Mouse (Mus musculus): ENCODE results near the gene Gng7.

The Gng7 gene

GRCm38 (mm10) chr10:80930361-80931152 is 84.2 kb downstream of the Gng7 start:
- in situ Hi-C loops (cut with MseI, MboI), result no loop called here

GRCm38 (mm10) chr10:80929299-80930226 is 85.2 kb downstream of the Gng7 start, which contains the start of gene Gadd45b:
Gadd45b (plus strand) TSS chr10:80930073.
- in situ Hi-C loops (cut with MseI, MboI), result loop anchor here (5.0 kb wide), 2 partner anchors 58 to 63 kb away; no protein-coding TSS in a partner anchor

- in situ Hi-C loops (cut with MseI, MboI), result loop anchor here (5.0 kb wide), 2 partner anchors 59 to 64 kb away; no protein-coding TSS in a partner anchor
Observed at GRCm38 (mm10) chr10:80928586-80929298, 86.0 kb downstream of the Gng7 start.

GRCm38 (mm10) chr10:80925472-80925871 is 89.3 kb downstream of the Gng7 start:
- in situ Hi-C loops (cut with MseI, MboI), result loop anchor here (5.0 kb wide), 2 partner anchors 62 to 67 kb away; no protein-coding TSS in a partner anchor

GRCm38 (mm10) chr10:80921923-80922322 is 92.8 kb downstream of the Gng7 start:
- in situ Hi-C loops (cut with MseI, MboI), result no loop called here

GRCm38 (mm10) chr10:80917779-80918434 is 96.8 kb downstream of the Gng7 start, which contains the start of gene Lmnb2:
Lmnb2 (minus strand) TSS chr10:80918245.
- in situ Hi-C loops (cut with MseI, MboI), result no loop called here

GRCm38 (mm10) chr10:80917336-80917778 is 97.4 kb downstream of the Gng7 start:
- in situ Hi-C loops (cut with MseI, MboI), result no loop called here

- in situ Hi-C loops (cut with MseI, MboI), result no loop called here
Observed at GRCm38 (mm10) chr10:80915736-80916135, 99.0 kb downstream of the Gng7 start.

GRCm38 (mm10) chr10:80915260-80915659 is 99.5 kb downstream of the Gng7 start:
- in situ Hi-C loops (cut with MseI, MboI), result no loop called here

- in situ Hi-C loops (cut with MseI, MboI), result no loop called here
Observed at GRCm38 (mm10) chr10:80914253-80914656, 100.5 kb downstream of the Gng7 start.

- in situ Hi-C loops (cut with MseI, MboI), result no loop called here
Observed at GRCm38 (mm10) chr10:80913364-80914011, 101.3 kb downstream of the Gng7 start.

GRCm38 (mm10) chr10:80911891-80912290 is 102.9 kb downstream of the Gng7 start:
- in situ Hi-C loops (cut with MseI, MboI), result no loop called here

- in situ Hi-C loops (cut with MseI, MboI), result no loop called here
Observed at GRCm38 (mm10) chr10:80911354-80911753, 103.4 kb downstream of the Gng7 start.

GRCm38 (mm10) chr10:80909375-80910162 is 105.2 kb downstream of the Gng7 start:
- in situ Hi-C loops (cut with MseI, MboI), result no loop called here

- in situ Hi-C loops (cut with MseI, MboI), result no loop called here
Observed at GRCm38 (mm10) chr10:80904709-80905108, 110.0 kb downstream of the Gng7 start.

GRCm38 (mm10) chr10:80904004-80904693 is 110.6 kb downstream of the Gng7 start:
- in situ Hi-C loops (cut with MseI, MboI), result no loop called here

- in situ Hi-C loops (cut with MseI, MboI), result no loop called here
Observed at GRCm38 (mm10) chr10:80903282-80903681, 111.5 kb downstream of the Gng7 start.

GRCm38 (mm10) chr10:80902273-80902940 is 112.3 kb downstream of the Gng7 start:
- in situ Hi-C loops (cut with MseI, MboI), result no loop called here
